ENCODE assay signal across 27 mouse cellular contexts in the genomic region with DNA sequence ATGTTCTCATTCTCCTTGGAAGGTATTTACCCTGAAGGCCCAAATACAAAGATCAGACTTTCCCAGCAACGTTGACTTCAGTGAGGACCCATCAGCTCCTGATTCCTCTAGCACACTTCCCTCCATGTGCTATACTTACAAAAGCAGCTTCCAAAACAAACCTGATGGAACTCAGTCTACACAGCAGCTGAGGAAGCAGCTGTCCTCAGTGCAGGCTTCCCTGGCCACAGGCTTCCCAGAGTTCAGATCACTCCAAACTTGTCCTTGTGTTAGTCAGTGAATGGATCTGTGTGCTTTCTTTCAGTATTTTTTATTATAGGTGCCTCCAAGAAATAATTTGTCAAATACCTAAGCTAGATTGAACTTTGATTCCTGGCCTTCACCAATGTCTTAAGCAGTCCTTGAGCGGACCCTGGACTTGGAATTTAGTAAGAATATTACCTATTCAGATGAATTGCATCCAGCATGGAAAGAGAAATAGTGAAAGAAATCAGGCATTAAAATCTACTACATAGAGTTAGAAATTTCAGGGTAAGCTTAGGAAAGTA. TPM values are rescaled to one million over a fixed set of nuclear protein-coding genes. Genes with fewer than 3 reads are reported as not detected.
"Had no signal": no experiment of that assay in that cellular context is flagged by ENCODE, and none has a peak within 500 bp of the region (broad histone marks: within the 10 kb centered on the region; RNA-seq: fewer than 3 reads in every experiment).

No protein-coding gene starts in this region.

- ATAC-seq: hindbrain, postnatal 0 days; intestine, embryonic 16.5 days had no signal

- H3K4me3 ChIP-seq: heart, adult 2 months; heart, embryonic 13.5 days; heart, embryonic 15.5 days; hindbrain, embryonic 13.5 days; hindbrain, embryonic 15.5 days; kidney, embryonic 15.5 days; left cerebral cortex, adult 2 months; limb, embryonic 10.5 days; limb, embryonic 12.5 days; liver, embryonic 13.5 days; liver, embryonic 15.5 days had no signal

- H3K27me3 ChIP-seq: heart, embryonic 13.5 days; heart, embryonic 15.5 days; hindbrain, embryonic 13.5 days; hindbrain, embryonic 15.5 days; kidney, embryonic 15.5 days; limb, embryonic 12.5 days; liver, embryonic 13.5 days; liver, embryonic 15.5 days had no signal

- H3K4me1 ChIP-seq: heart, embryonic 13.5 days; heart, embryonic 15.5 days; hindbrain, embryonic 13.5 days; hindbrain, embryonic 15.5 days; kidney, embryonic 15.5 days; limb, embryonic 10.5 days; limb, embryonic 12.5 days; liver, embryonic 13.5 days; liver, embryonic 15.5 days had no signal

- H3K27ac ChIP-seq: heart, adult 2 months; heart, embryonic 13.5 days; heart, embryonic 15.5 days; hindbrain, embryonic 13.5 days; hindbrain, embryonic 15.5 days; hindbrain, postnatal 0 days; kidney, embryonic 15.5 days; left cerebral cortex, adult 2 months; limb, embryonic 10.5 days; limb, embryonic 12.5 days; liver, embryonic 13.5 days; liver, embryonic 15.5 days had no signal

- H3K4me2 ChIP-seq: heart, embryonic 11.5 days; heart, embryonic 13.5 days; heart, embryonic 15.5 days; hindbrain, embryonic 13.5 days; hindbrain, embryonic 15.5 days; kidney, embryonic 15.5 days; limb, embryonic 12.5 days; liver, embryonic 11.5 days; liver, embryonic 13.5 days; liver, embryonic 15.5 days had no signal

- DNase-seq: gastrocnemius, postnatal 14 days; gastrocnemius, postnatal 36 days; heart, adult 11 months; heart, adult 2 months; heart, postnatal 14 days; heart, postnatal 36 days; kidney, adult 18-20 months; kidney, postnatal 10 days; liver; liver, embryonic 13.5 days had no signal

- H3K9me3 ChIP-seq: heart, embryonic 13.5 days; heart, embryonic 15.5 days; hindbrain, embryonic 15.5 days; kidney, embryonic 15.5 days; limb, embryonic 10.5 days; liver, embryonic 13.5 days; liver, embryonic 15.5 days had no signal

- H3K36me3 ChIP-seq: heart, embryonic 13.5 days; heart, embryonic 15.5 days; hindbrain, embryonic 13.5 days; hindbrain, embryonic 15.5 days; kidney, embryonic 15.5 days; limb, embryonic 10.5 days; limb, embryonic 12.5 days; liver, embryonic 13.5 days; liver, embryonic 15.5 days had no signal

- H3K9ac ChIP-seq: heart, embryonic 13.5 days; heart, embryonic 15.5 days; hindbrain, embryonic 13.5 days; hindbrain, embryonic 15.5 days; kidney, embryonic 15.5 days; limb, embryonic 12.5 days; liver, embryonic 13.5 days; liver, embryonic 15.5 days had no signal

RNA-seq across cellular contexts. Expression of gene Slco1a6, which starts 22.4 kb away (rescaled TPM):
- polyA plus RNA-seq: heart, adult 2 months; heart, embryonic 11.5 days; heart, embryonic 13.5 days; heart, postnatal 0 days; hindbrain, postnatal 0 days; intestine, embryonic 14.5 days; intestine, embryonic 16.5 days; large intestine, adult 2 months; limb, embryonic 10.5 days; limb, embryonic 12.5 days; limb, embryonic 14.5 days; liver, embryonic 11.5 days; liver, embryonic 13.5 days; liver, embryonic 15.5 days had no signal
